Mouse (Mus musculus) megakaryocyte, embryonic 14.5 days (primary cell): ENCODE data around the gene Coa6. TPM values are rescaled to one million over a fixed set of nuclear protein-coding genes. Genes with fewer than 3 reads are reported as not detected.

ENCODE experiments used
- H3K27me3 ChIP-seq: replicated peaks from 2 replicates; pipeline ENCODE3; 2012; ENCODE audit warnings: inconsistent platforms
- H3K36me3 ChIP-seq: replicated peaks from 2 replicates; pipeline ENCODE3; 2012; ENCODE audit warnings: low read length, inconsistent platforms, mixed read lengths
- H3K4me1 ChIP-seq: 2 replicates; pipeline ENCODE4 v1.6.1; 2012; ENCODE audit warnings: inconsistent platforms
- H3K4me3 ChIP-seq: replicated peaks from 2 replicates; pipeline ENCODE3; 2012; ENCODE audit warnings: moderate library complexity, mild to moderate bottlenecking, inconsistent platforms
- H3K9me3 ChIP-seq: 2 replicates; pipeline ENCODE4 v1.6.1; 2012; ENCODE audit warnings: inconsistent platforms
- FLI1 ChIP-seq: IDR thresholded peaks from 2 replicates; pipeline ENCODE4 v1.6.1; 2012; ENCODE audit warnings: low read length, inconsistent platforms, mixed read lengths
- GATA1 ChIP-seq: IDR thresholded peaks from 3 replicates; pipeline ENCODE4 v1.6.1; 2012; ENCODE audit warnings: mixed read lengths, low read length, inconsistent platforms, borderline replicate concordance
- polyA plus RNA-seq: library from polyadenylated mRNA; stranded (reverse); fragments of >175 nt; gene quantifications from 2 replicates; pipeline ENCODE4 v1.2.3, GENCODE M21; 2012; ENCODE audit warnings: low replicate concordance; ENCODE audit not compliant: insufficient read depth

Gene Coa6
- polyA plus RNA-seq, 1 experiment: 62.1 TPM

DNA sequence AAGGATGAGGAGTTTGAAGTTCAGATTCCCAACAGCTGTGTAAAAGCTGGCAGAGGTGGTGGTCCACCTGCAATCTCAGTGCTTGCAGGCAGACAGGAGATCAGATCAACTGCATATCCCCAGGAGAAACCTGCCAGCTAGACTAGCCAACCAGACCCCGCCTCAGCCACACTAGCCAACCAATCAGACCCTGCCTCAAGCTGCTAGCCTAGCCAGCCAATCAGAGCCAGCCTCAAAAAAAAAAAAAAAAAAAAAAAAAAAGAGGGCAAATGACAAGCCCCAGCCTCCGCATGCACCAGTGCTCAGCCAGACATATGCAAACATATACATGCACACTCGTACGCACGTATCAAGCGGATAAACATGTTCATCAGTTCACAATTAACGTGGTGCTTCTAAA lies 33.1 kb downstream of the Coa6 start:
- Histone ChIP-seq H3K4me1 (peaks cover 7% of the 10 kb centered on the region; the same call in 1 of the 2 replicates), H3K27me3 (no peaks in the 10 kb centered on the region), H3K9me3 (peaks cover 4% of the 10 kb centered on the region; the same call in 1 of the 2 replicates), H3K4me3 (no peak overlapping the region), H3K36me3 (peaks cover 93% of the 10 kb centered on the region)
- no peak for TF ChIP-seq FLI1

DNA sequence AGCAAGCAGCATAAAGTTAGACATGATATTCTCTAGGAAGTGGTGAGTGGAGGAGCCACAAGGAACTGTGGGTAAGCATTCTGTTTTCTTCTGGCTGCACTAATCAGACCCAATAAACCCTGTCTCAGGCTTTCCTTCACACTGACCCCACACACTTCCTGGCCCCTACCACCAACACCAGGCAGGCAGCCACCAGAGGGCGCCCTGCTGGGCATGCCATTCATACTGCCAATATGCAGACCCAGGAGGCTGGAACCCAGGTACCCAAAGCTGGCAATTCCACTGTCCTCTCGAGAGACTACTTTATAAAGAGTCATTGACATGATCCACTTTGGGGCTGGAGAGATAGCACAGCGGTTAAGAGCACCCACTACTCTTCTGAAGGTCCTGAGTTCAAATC lies 38.0 kb downstream of the Coa6 start:
- Histone ChIP-seq H3K36me3 (peaks cover 86% of the 10 kb centered on the region), H3K9me3 (no peaks in the 10 kb centered on the region), H3K27me3 (no peaks in the 10 kb centered on the region), H3K4me3 (no peak overlapping the region), H3K4me1 (peaks cover 8% of the 10 kb centered on the region; the same call in 1 of the 2 replicates)
- TF ChIP-seq GATA1 (no peak), FLI1 (no peak)

DNA sequence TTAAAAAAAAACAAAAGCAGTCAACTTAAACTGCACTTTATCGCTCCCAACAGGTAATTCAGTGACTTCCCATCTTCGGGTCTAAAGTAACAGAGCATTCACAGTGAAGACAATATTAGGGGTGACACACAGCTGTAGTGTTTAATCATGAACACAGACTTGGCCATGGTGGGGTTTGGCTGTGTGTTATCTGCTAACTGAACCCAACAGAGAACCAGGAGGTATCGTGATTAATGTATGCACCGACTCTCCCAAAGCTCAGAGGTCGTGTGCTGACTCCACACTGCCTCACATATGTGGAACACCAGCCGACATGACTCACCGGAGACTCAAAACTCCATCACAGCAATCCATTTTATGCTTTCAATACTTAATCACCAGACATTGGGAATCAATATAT lies 39.4 kb downstream of the Coa6 start:
- H3K36me3 ChIP-seq: peaks cover 77% of the 10 kb centered on the region
- no peak overlapping the region for H3K4me3 ChIP-seq
- no peak for TF ChIP-seq FLI1
- no peak for TF ChIP-seq GATA1
- H3K9me3 ChIP-seq: no peaks in the 10 kb centered on the region
- H3K4me1 ChIP-seq: peaks cover 8% of the 10 kb centered on the region; the same call in 1 of the 2 replicates
- H3K27me3 ChIP-seq: no peaks in the 10 kb centered on the region

DNA sequence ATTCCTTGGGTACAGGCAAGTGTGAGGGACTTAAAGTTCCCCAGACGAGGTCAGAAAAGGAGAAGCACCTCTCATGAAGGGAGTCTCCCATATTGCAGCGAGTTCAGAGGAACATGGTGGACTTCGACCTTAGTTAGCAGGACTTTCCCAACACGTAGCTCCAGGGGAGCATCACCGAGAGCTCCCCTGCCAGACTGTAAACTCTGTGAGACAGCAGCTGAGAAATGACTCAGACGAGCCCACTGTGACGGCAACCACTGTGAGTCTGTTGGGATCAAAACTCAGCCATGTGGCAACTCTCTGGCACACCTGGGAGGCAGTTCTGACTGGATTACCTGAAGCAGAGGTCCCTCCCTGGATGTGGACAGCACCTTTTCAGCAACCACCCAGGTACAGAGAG lies 41.8 kb downstream of the Coa6 start:
- no peak overlapping the region for H3K4me3 ChIP-seq
- peaks cover 79% of the 10 kb centered on the region for H3K36me3 ChIP-seq
- peaks cover 8% of the 10 kb centered on the region; the same call in 1 of the 2 replicates for H3K4me1 ChIP-seq
- no peaks in the 10 kb centered on the region for H3K27me3 ChIP-seq
- H3K9me3 ChIP-seq: no peaks in the 10 kb centered on the region
- TF ChIP-seq GATA1: no peak
- no peak for TF ChIP-seq FLI1

DNA sequence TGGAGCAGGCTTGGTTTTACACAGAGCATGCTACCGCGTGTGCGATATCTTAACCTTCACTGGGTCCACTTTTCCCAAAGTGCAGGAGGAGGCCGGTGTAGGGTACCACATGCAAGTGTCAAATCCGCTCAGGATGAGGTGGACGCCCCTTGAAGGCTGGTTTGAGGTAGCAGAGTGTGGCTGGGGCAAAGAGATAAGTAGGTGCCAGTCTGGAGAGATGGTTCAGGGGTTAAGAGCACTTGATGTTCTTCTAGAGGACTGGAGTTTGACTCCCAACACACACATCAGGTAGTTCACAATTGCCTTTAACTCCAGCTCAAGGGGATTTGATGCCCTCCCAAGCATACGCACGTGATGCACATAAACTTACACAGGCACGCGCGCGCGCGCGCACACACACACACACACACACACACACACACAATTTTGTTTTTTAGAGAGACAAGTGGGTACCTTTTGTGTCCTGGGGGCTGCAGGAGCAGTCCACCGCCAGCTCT lies 51.5 kb downstream of the Coa6 start:
- peaks cover 23% of the 10 kb centered on the region for H3K36me3 ChIP-seq
- peak overlapping the region; percentile 99 for H3K4me3 ChIP-seq
- peaks cover 9% of the 10 kb centered on the region for H3K27me3 ChIP-seq
- H3K4me1 ChIP-seq: peaks cover 36% of the 10 kb centered on the region
- H3K9me3 ChIP-seq: no peaks in the 10 kb centered on the region
- TF ChIP-seq GATA1 (no peak), FLI1 (no peak)

DNA sequence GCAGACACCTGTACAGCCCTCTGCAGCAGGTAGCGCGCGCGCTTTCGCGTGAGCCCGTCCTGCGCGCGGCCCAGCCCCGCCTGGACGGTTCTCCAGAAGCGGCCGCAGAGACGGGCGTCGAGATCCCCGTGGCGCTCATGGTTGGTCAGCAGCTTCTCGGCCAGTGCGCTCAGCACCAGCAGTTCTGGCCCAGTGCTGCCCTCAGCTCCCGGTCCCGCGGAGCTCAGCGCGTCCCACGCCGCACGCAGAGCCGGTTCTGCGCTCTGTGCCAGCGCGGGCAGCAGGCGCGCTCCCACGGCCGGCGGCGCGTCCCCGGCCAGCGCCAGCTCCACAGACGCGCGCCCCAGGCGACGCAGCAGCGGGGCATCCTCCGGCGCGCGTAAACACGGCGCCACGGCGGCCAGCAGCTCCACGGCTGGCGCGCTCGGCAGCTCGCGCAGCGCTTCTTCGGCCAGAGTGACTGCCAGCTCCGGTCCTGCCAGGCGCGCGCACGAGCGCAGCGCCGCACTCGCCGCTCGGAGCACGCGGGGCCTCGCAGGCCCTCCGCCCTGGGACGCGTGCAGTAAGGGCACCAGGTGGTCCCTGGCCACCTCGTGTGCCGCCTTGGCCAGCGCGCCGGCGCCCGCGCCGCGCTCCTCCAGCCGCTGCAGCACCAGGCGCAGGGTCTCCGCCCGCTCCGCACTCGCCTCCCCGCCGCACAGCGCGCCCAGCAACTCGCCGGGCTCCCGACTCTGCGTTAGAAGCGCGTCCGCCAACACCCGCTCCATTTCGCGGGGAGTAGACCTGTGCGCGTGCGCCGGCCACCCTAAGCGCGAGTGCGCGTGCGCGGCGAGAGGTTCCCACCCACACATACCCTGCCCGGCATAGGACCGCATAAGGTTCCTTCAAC lies 52.2 kb downstream of the Coa6 start, which contains the start of gene Tarbp1:
Tarbp1 (minus strand) TSS at position 767 of the 889 bp plus-strand sequence.
- no peak for TF ChIP-seq GATA1
- Histone ChIP-seq H3K36me3 (peaks cover 17% of the 10 kb centered on the region), H3K9me3 (no peaks in the 10 kb centered on the region), H3K4me3 (peak within 1 kb of the TSS; percentile 99), H3K27me3 (peaks cover 13% of the 10 kb centered on the region), H3K4me1 (peaks cover 36% of the 10 kb centered on the region)

Other genes with a start within 250 kb of the Coa6 start
- not detected in 2 replicates for gene Slc35f3, start 124.0 kb upstream of the Coa6 start, polyA plus RNA-seq
- gene Tarbp1, start 52.5 kb downstream of the Coa6 start, polyA plus RNA-seq: 0.34 TPM in 1 of 2 replicates, not detected in the other
- gene Irf2bp2, start 171.5 kb downstream of the Coa6 start, polyA plus RNA-seq: 51.5 and 58.6 TPM in 2 replicates